Mouse (Mus musculus) kidney, adult 11 months (tissue): ENCODE results near the gene Tent2.

Experiments used
- DNase-seq: peaks from one replicate; pipeline ENCODE4 v3.0.0; 2022

Tent2 gene

GRCm38 (mm10) chr13:93141184-93141583 lies 51.0 kb downstream of the Tent2 start:
- no peak for DNase-seq

- no peak for DNase-seq
Measured at GRCm38 (mm10) chr13:93138059-93138458, 54.1 kb downstream of the Tent2 start.

GRCm38 (mm10) chr13:93137098-93137497 lies 55.1 kb downstream of the Tent2 start:
- no peak for DNase-seq

- DNase-seq: no peak
Measured at GRCm38 (mm10) chr13:93136251-93136650, 55.9 kb downstream of the Tent2 start.

- no peak for DNase-seq
Measured at GRCm38 (mm10) chr13:93135501-93135900, 56.7 kb downstream of the Tent2 start.

GRCm38 (mm10) chr13:93130674-93131073 lies 61.5 kb downstream of the Tent2 start:
- DNase-seq: no peak

GRCm38 (mm10) chr13:93128961-93129360 lies 63.2 kb downstream of the Tent2 start:
- DNase-seq: no peak

GRCm38 (mm10) chr13:93128111-93128860 lies 63.9 kb downstream of the Tent2 start:
- DNase-seq: no peak

GRCm38 (mm10) chr13:93122321-93122720 lies 69.9 kb downstream of the Tent2 start:
- no peak for DNase-seq

- no peak for DNase-seq
Measured at GRCm38 (mm10) chr13:93117241-93117640, 74.9 kb downstream of the Tent2 start.

GRCm38 (mm10) chr13:93102340-93103090 lies 89.7 kb downstream of the Tent2 start:
- DNase-seq: no peak

GRCm38 (mm10) chr13:93098596-93098995 lies 93.6 kb downstream of the Tent2 start:
- DNase-seq: no peak

GRCm38 (mm10) chr13:93096643-93097042 lies 95.5 kb downstream of the Tent2 start:
- DNase-seq: no peak
